Mouse (Mus musculus): ENCODE measurements at regions not wholly inside any gene's neighbourhood (a gene's known extent, or its start where the extent isn't known, plus 50 kb on each side); places are given as distances from the start of the nearest gene placed in this dataset.

DNA sequence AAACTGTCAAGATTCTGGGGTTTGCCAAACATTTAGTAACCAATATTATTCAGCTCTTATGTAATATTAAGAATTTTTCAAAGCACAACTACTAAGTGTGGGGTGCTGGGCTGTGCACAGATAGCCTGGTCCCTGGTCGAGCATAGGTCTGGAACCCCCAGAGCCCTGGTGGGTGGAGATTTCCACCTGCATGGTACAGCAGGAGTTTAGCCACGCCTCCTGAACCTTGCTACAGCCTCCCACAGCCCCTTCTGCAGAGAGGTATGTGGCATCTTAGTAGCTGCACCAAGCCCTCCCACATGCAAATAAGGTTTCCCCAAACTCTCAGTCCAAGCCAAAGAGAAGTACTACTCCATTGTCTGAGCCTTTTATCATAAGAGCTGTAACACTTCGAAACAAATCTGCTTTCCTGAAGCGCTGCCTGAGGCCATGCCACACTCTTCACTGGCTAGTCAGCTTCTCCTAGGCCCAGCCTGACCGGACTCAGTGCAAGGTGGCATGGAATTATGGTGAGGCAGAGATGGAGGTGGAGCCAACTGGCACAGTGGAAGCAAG lies 116.1 kb downstream of the Ube2e3 start:
- DNase-seq (ENCODE audit: low spot score), result no peak
- no peak overlapping the region for H3K4me3 ChIP-seq (replicated peaks; ENCODE audit: low read length)
- H3K27ac ChIP-seq, result no peak overlapping the region
- 65% methylated on average over 5 of the region's 5 CpGs for WGBS
- H3K4me1 ChIP-seq (replicated peaks; ENCODE audit: control insufficient read depth, insufficient read depth, low read length), result peaks cover 8% of the 10 kb centered on the region; the same call in 1 of the 2 replicates
- H3K9me3 ChIP-seq (ENCODE audit: control insufficient read depth, low read length), result no peaks in the 10 kb centered on the region
- no peaks in the 10 kb centered on the region for H3K36me3 ChIP-seq (replicated peaks; ENCODE audit: control insufficient read depth, insufficient read depth)
- no peak overlapping the region for H3K4me2 ChIP-seq (replicated peaks)
- H3K9ac ChIP-seq, result no peak overlapping the region
- no peak for ATAC-seq (ENCODE audit: low FRiP score)
- no peaks in the 10 kb centered on the region for H3K27me3 ChIP-seq (ENCODE audit: control insufficient read depth, insufficient read depth, low read length)

GRCm38 (mm10) chr2:78986984-78987383 lies 119.1 kb downstream of the Ube2e3 start:
- Histone ChIP-seq H3K4me2 (replicated peaks) (0 out of 2 replicates have a peak overlapping the region, but pooled peaks have one; percentile 11), H3K36me3 (replicated peaks; ENCODE audit: control insufficient read depth, insufficient read depth) (no peaks in the 10 kb centered on the region)

GRCm38 (mm10) chr2:78987388-78987787 lies 119.5 kb downstream of the Ube2e3 start:
- H3K4me2 ChIP-seq (replicated peaks), result 0 out of 2 replicates have a peak overlapping the region, but pooled peaks have one; percentile 11
- H3K27ac ChIP-seq, result 0 out of 2 replicates have a peak overlapping the region, but pooled peaks have one; percentile 55
- ATAC-seq (ENCODE audit: low FRiP score), result no peak; the same call in 1 of the 2 replicates
- DNase-seq (ENCODE audit: low spot score), result no peak
- no peak overlapping the region for H3K4me3 ChIP-seq (replicated peaks; ENCODE audit: low read length)
- H3K9me3 ChIP-seq (ENCODE audit: control insufficient read depth, low read length), result no peaks in the 10 kb centered on the region
- no peaks in the 10 kb centered on the region for H3K27me3 ChIP-seq (ENCODE audit: control insufficient read depth, insufficient read depth, low read length)
- H3K36me3 ChIP-seq (replicated peaks; ENCODE audit: control insufficient read depth, insufficient read depth), result no peaks in the 10 kb centered on the region
- 84% methylated on average over 3 of the region's 3 CpGs for WGBS
- H3K4me1 ChIP-seq (replicated peaks; ENCODE audit: control insufficient read depth, insufficient read depth, low read length), result peaks cover 8% of the 10 kb centered on the region; the same call in 1 of the 2 replicates
- no peak overlapping the region for H3K9ac ChIP-seq

More at GRCm38 (mm10) chr2:78986984-78987383, 119.1 kb downstream of the Ube2e3 start:
- no peaks in the 10 kb centered on the region for H3K9me3 ChIP-seq (ENCODE audit: control insufficient read depth, low read length)
- DNase-seq (ENCODE audit: low spot score) (peak; percentile 63), ATAC-seq (ENCODE audit: low FRiP score) (peak; percentile 80)
- no peak overlapping the region for H3K9ac ChIP-seq
- H3K27me3 ChIP-seq (ENCODE audit: control insufficient read depth, insufficient read depth, low read length), result no peaks in the 10 kb centered on the region
- WGBS, result 34% methylated on average over 7 of the region's 7 CpGs
- H3K27ac ChIP-seq, result no peak overlapping the region
- no peak overlapping the region for H3K4me3 ChIP-seq (replicated peaks; ENCODE audit: low read length)
- H3K4me1 ChIP-seq (replicated peaks; ENCODE audit: control insufficient read depth, insufficient read depth, low read length), result peaks cover 8% of the 10 kb centered on the region; the same call in 1 of the 2 replicates

DNA sequence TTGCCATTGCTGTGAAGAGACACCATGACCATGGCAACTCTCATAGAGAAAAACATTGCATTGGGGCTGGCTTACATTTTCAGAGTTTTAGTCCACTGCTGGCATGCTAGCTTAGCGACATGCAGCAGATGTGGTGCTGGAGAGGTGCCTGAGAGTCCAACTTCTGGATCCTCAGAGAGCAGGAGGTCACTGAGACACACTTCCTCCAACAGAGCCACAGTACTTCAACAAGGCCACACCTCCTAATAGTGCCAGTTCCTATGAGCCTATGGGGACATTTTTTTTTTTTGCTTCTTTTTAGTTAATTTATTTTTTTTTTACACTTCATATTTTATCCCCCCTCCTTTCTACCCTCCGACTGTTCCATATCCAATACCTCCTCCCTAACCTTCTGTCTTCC lies 120.3 kb downstream of the Ube2e3 start:
- no peaks in the 10 kb centered on the region for H3K9me3 ChIP-seq (ENCODE audit: control insufficient read depth, low read length)
- DNase-seq (ENCODE audit: low spot score) (no peak), ATAC-seq (ENCODE audit: low FRiP score) (no peak)
- no peak overlapping the region for H3K4me2 ChIP-seq (replicated peaks)
- H3K27me3 ChIP-seq (ENCODE audit: control insufficient read depth, insufficient read depth, low read length), result no peaks in the 10 kb centered on the region
- no peak overlapping the region for H3K4me3 ChIP-seq (replicated peaks; ENCODE audit: low read length)
- no peaks in the 10 kb centered on the region for H3K36me3 ChIP-seq (replicated peaks; ENCODE audit: control insufficient read depth, insufficient read depth)
- 89% methylated on average over 2 of the region's 2 CpGs for WGBS
- H3K27ac ChIP-seq, result no peak overlapping the region
- no peak overlapping the region for H3K9ac ChIP-seq
- peaks cover 8% of the 10 kb centered on the region; the same call in 1 of the 2 replicates for H3K4me1 ChIP-seq (replicated peaks; ENCODE audit: control insufficient read depth, insufficient read depth, low read length)

GRCm38 (mm10) chr2:78994800-78995555 lies 127.1 kb downstream of the Ube2e3 start:
- Histone ChIP-seq H3K27ac (no peak overlapping the region), H3K36me3 (replicated peaks; ENCODE audit: control insufficient read depth, insufficient read depth) (no peaks in the 10 kb centered on the region), H3K4me2 (replicated peaks) (no peak overlapping the region), H3K4me3 (replicated peaks; ENCODE audit: low read length) (no peak overlapping the region), H3K27me3 (ENCODE audit: control insufficient read depth, insufficient read depth, low read length) (no peaks in the 10 kb centered on the region), H3K9me3 (ENCODE audit: control insufficient read depth, low read length) (no peaks in the 10 kb centered on the region), H3K4me1 (replicated peaks; ENCODE audit: control insufficient read depth, insufficient read depth, low read length) (no peaks in the 10 kb centered on the region), H3K9ac (no peak overlapping the region)
- ATAC-seq (ENCODE audit: low FRiP score), result no peak
- 90% methylated on average over 3 of the region's 3 CpGs for WGBS
- DNase-seq (ENCODE audit: low spot score), result no peak

DNA sequence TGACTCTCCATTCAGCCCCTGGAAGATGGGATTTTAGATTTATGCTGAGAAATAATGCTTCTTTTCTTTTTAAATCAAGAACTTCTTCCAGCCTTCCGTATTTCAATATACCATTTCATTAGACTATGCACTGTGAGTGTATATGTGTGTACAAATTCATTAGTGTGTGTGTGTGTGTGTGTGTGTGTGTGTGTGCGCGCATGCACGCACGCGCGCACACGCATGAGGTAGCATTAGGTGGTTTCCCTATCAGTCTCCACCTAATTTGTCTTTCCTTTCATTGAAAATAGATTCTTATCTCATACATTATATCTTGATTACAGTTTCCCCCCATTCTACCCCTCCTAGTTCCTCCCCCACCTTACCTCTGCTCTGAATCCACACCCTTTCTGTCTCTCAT lies 130.7 kb downstream of the Ube2e3 start:
- no peak overlapping the region for H3K27ac ChIP-seq
- H3K9me3 ChIP-seq (ENCODE audit: control insufficient read depth, low read length), result no peaks in the 10 kb centered on the region
- ATAC-seq (ENCODE audit: low FRiP score) (no peak), DNase-seq (ENCODE audit: low spot score) (no peak)
- H3K36me3 ChIP-seq (replicated peaks; ENCODE audit: control insufficient read depth, insufficient read depth), result no peaks in the 10 kb centered on the region
- no peaks in the 10 kb centered on the region for H3K4me1 ChIP-seq (replicated peaks; ENCODE audit: control insufficient read depth, insufficient read depth, low read length)
- no peak overlapping the region for H3K4me3 ChIP-seq (replicated peaks; ENCODE audit: low read length)
- H3K4me2 ChIP-seq (replicated peaks), result no peak overlapping the region
- WGBS, result 96% methylated on average over 8 of the region's 8 CpGs
- no peaks in the 10 kb centered on the region for H3K27me3 ChIP-seq (ENCODE audit: control insufficient read depth, insufficient read depth, low read length)
- no peak overlapping the region for H3K9ac ChIP-seq

DNA sequence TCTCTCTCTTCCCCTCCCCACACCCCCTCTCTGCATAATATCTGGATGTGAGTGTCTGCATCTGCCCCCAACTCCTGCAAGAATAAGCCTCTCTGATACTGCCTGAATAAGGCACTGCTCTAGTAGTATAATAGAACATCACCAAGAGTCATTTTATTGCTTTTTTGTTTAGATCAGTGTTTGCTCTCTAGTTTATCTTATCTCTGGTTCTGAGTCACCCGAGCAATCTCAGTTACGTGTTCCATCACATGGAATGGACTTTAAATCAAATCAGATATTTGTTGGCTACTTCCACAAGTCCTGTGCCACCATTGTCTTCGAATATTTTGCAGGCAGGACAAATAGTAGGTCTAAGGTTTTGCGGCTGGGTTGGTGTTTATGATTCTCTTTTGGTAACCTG lies 131.5 kb downstream of the Ube2e3 start:
- H3K27ac ChIP-seq, result no peak overlapping the region
- H3K4me1 ChIP-seq (replicated peaks; ENCODE audit: control insufficient read depth, insufficient read depth, low read length), result no peaks in the 10 kb centered on the region
- no peaks in the 10 kb centered on the region for H3K36me3 ChIP-seq (replicated peaks; ENCODE audit: control insufficient read depth, insufficient read depth)
- H3K9ac ChIP-seq, result no peak overlapping the region
- no peaks in the 10 kb centered on the region for H3K9me3 ChIP-seq (ENCODE audit: control insufficient read depth, low read length)
- no peak for ATAC-seq (ENCODE audit: low FRiP score)
- 91% methylated on average over 4 of the region's 4 CpGs for WGBS
- no peaks in the 10 kb centered on the region for H3K27me3 ChIP-seq (ENCODE audit: control insufficient read depth, insufficient read depth, low read length)
- no peak overlapping the region for H3K4me3 ChIP-seq (replicated peaks; ENCODE audit: low read length)
- DNase-seq (ENCODE audit: low spot score), result no peak
- H3K4me2 ChIP-seq (replicated peaks), result no peak overlapping the region

GRCm38 (mm10) chr2:79004862-79005261 lies 136.9 kb downstream of the Ube2e3 start:
- Histone ChIP-seq H3K4me1 (replicated peaks; ENCODE audit: control insufficient read depth, insufficient read depth, low read length) (no peaks in the 10 kb centered on the region), H3K4me3 (replicated peaks; ENCODE audit: low read length) (no peak overlapping the region), H3K9me3 (ENCODE audit: control insufficient read depth, low read length) (no peaks in the 10 kb centered on the region), H3K27ac (no peak overlapping the region), H3K4me2 (replicated peaks) (no peak overlapping the region), H3K9ac (no peak overlapping the region), H3K27me3 (ENCODE audit: control insufficient read depth, insufficient read depth, low read length) (no peaks in the 10 kb centered on the region), H3K36me3 (replicated peaks; ENCODE audit: control insufficient read depth, insufficient read depth) (no peaks in the 10 kb centered on the region)
- no peak for DNase-seq (ENCODE audit: low spot score)
- ATAC-seq (ENCODE audit: low FRiP score), result no peak
- WGBS, result 61% methylated on average over 1 of the region's 1 CpGs

DNA sequence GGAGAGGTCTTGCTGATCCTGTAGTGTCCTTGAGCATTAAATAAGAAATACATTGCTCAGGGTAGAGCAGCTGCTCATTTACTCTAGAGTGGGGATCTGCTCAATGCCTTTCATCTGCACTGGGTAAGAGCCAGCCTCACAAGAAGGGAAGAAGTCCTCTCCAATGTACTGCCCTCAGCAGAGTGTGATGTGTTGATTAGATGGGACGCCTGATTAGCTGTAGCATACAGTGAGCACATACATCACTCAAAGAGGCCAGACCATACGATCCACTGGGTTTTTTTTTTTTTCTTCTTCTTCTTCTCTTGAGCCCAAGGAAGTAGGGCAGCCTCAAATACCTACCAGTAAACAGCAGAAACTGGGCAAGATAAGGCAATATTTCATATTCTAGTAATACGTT lies 140.7 kb downstream of the Ube2e3 start:
- ATAC-seq (ENCODE audit: low FRiP score), result no peak
- 83% methylated on average over 3 of the region's 3 CpGs for WGBS
- H3K36me3 ChIP-seq (replicated peaks; ENCODE audit: control insufficient read depth, insufficient read depth), result no peaks in the 10 kb centered on the region

More for the DNA sequence above, 140.7 kb downstream of the Ube2e3 start:
- H3K27me3 ChIP-seq (ENCODE audit: control insufficient read depth, insufficient read depth, low read length), result no peaks in the 10 kb centered on the region
- H3K4me3 ChIP-seq (replicated peaks; ENCODE audit: low read length), result no peak overlapping the region
- DNase-seq (ENCODE audit: low spot score), result no peak
- H3K4me2 ChIP-seq (replicated peaks), result no peak overlapping the region
- no peaks in the 10 kb centered on the region for H3K9me3 ChIP-seq (ENCODE audit: control insufficient read depth, low read length)
- no peak overlapping the region for H3K27ac ChIP-seq
- H3K9ac ChIP-seq, result no peak overlapping the region
- H3K4me1 ChIP-seq (replicated peaks; ENCODE audit: control insufficient read depth, insufficient read depth, low read length), result no peaks in the 10 kb centered on the region
